In the genomic region with DNA sequence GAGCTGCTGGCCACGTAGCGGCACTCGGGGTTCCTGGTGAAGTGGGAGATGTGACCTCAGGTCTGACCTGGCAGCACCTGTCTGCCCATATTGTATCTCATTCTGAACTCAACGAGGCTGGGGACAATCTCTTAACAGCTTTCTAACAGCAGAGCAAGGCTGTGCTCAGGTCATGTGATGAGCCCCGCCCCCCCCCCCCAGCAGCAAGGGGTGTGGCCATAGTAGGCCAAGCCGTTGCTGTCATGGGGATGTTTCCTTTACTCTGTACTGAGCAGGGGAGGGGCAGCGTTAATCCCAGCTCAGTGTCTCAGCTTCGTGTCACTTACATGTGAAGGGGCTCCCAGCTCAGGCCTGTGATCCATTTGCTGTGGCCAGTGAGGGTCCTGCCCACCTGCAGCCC, we compare ENCODE assay signal across 25 mouse cellular contexts. TPM values are rescaled to one million over a fixed set of nuclear protein-coding genes. Genes with fewer than 3 reads are reported as not detected.
DNase-seq lines count a peak whose midpoint lies in the region; ATAC-seq and TF ChIP-seq lines count a peak whose summit lies in the region.
"Had no signal": no experiment of that assay in that cellular context is flagged by ENCODE, and none has a peak within 500 bp of the region (broad histone marks: within the 10 kb centered on the region; RNA-seq: fewer than 3 reads in every experiment).

No protein-coding gene starts in this region.

- H3K36me3 ChIP-seq in MEL (ENCODE audit: control insufficient read depth in 1 of 2, insufficient read depth in 2 of 2, low read length in 2 of 2): peaks cover 6 to 17% of the 10 kb centered on the region in 2 experiments
- H3K36me3 ChIP-seq in liver, embryonic 11.5 days (ENCODE audit: control insufficient read depth, insufficient read depth, low read length): peaks cover 46% of the 10 kb centered on the region
- H3K36me3 ChIP-seq in liver, postnatal 0 days (replicated peaks; ENCODE audit: insufficient read depth, low read length): peaks cover 36% of the 10 kb centered on the region

- DNase-seq in MEL (ENCODE audit: low read depth, low spot score): peak; percentile 51
- DNase-seq in liver, embryonic 11.5 days (ENCODE audit: low spot score): no peak
- DNase-seq in liver, postnatal 0 days: peak; percentile 42
- DNase-seq in kidney, postnatal 25 days: no peak
- no peak for DNase-seq in B cell, adult 2 months
- DNase-seq: adrenal gland, postnatal 14 days; cerebellum, adult 18-20 months; cerebellum, adult 9-11 months; cerebellum, postnatal 36 days; gastrocnemius, postnatal 10 days; heart, adult 2 months; heart, postnatal 14 days had no signal

- H3K4me1 ChIP-seq in MEL (ENCODE audit: control insufficient read depth in 1 of 2, insufficient read depth in 2 of 2, low read length in 2 of 2): peaks cover 0 to 12% of the 10 kb centered on the region in 2 experiments; a peak in 3 of 4 replicates
- H3K4me1 ChIP-seq in liver, embryonic 11.5 days (replicated peaks; ENCODE audit: control insufficient read depth, insufficient read depth, low read length): peaks cover 11% of the 10 kb centered on the region; the same call in 1 of the 2 replicates
- H3K4me1 ChIP-seq in liver, postnatal 0 days (ENCODE audit: insufficient read depth): peaks cover 8% of the 10 kb centered on the region

- TF ChIP-seq RAD21 in MEL (IDR thresholded peaks at IDR 0.05; ENCODE audit: low read depth, low read length): no peak

- peaks cover 21% of the 10 kb centered on the region for H3K79me2 ChIP-seq in MEL (ENCODE audit: control insufficient read depth, insufficient read depth, low read length, poor library complexity)

- no peak; a peak in 1 of 4 replicates for TF ChIP-seq POLR2A in MEL (IDR thresholded peaks at IDR 0.05; ENCODE audit: control insufficient read depth in 1 of 2, insufficient read depth in 1 of 2, low read depth in 1 of 2, low read length in 2 of 2, poor library complexity in 1 of 2)

- TF ChIP-seq CTCF in MEL (IDR thresholded peaks at IDR 0.05 in 2 of 3, conservative IDR thresholded peaks at IDR 0.05 in 1 of 3; ENCODE audit: control insufficient read depth in 1 of 3, insufficient read depth in 1 of 3, low read depth in 2 of 3, low read length in 3 of 3, poor library complexity in 1 of 3, severe bottlenecking in 1 of 3): no peak
- no peak for TF ChIP-seq CTCF in liver, postnatal 0 days (IDR thresholded peaks at IDR 0.05; ENCODE audit: low read depth)

- no peak overlapping the region for H3K4me2 ChIP-seq in liver, embryonic 11.5 days
- no peak overlapping the region for H3K4me2 ChIP-seq in liver, postnatal 0 days (ENCODE audit: low read depth, low read length)
- H3K4me2 ChIP-seq: embryonic facial prominence, embryonic 13.5 days; forebrain, embryonic 12.5 days; heart, embryonic 11.5 days; heart, embryonic 15.5 days; hindbrain, embryonic 13.5 days had no signal

- no peak overlapping the region for H3K4me3 ChIP-seq in MEL (ENCODE audit: control insufficient read depth in 1 of 2, insufficient read depth in 1 of 2, low read depth in 2 of 2, low read length in 2 of 2)
- no peak overlapping the region for H3K4me3 ChIP-seq in liver, embryonic 11.5 days (ENCODE audit: low read depth, low read length)
- H3K4me3 ChIP-seq in liver, postnatal 0 days (ENCODE audit: low read depth, low read length): no peak overlapping the region
- H3K4me3 ChIP-seq: embryonic facial prominence, embryonic 13.5 days; forebrain, embryonic 12.5 days; heart, adult 2 months; heart, embryonic 15.5 days; hindbrain, embryonic 13.5 days had no signal

- ATAC-seq in liver, embryonic 11.5 days (replicated peaks; ENCODE audit: low FRiP score): 0 out of 2 replicates have a peak, but pooled peaks have one; percentile 29
- ATAC-seq in liver, postnatal 0 days: no peak
- ATAC-seq in granulocyte monocyte progenitor cell, adult 5-6 weeks (replicated peaks; ENCODE audit: poor library complexity, severe bottlenecking): no peak
- ATAC-seq: activated CD4-positive, CD25-positive, alpha-beta regulatory T cell, adult 4 months; forebrain, embryonic 16.5 days; hindbrain, postnatal 0 days had no signal

- no peak for TF ChIP-seq EP300 in MEL (IDR thresholded peaks at IDR 0.05; ENCODE audit: low read depth in 1 of 2, low read length in 2 of 2)
- no peak for TF ChIP-seq EP300 in liver, postnatal 0 days (IDR thresholded peaks at IDR 0.05; ENCODE audit: low read depth)

- 61% methylated on average over 8 of the region's 8 CpGs for WGBS in liver, embryonic 11.5 days
- 52% methylated on average over 8 of the region's 8 CpGs for WGBS in liver, postnatal 0 days (ENCODE audit: insufficient replicate concordance)

- no peaks in the 10 kb centered on the region for H3K27me3 ChIP-seq in MEL (ENCODE audit: control insufficient read depth in 1 of 2, insufficient read depth in 2 of 2, low read length in 2 of 2)
- H3K27me3 ChIP-seq in liver, embryonic 11.5 days (replicated peaks; ENCODE audit: control insufficient read depth, insufficient read depth, low read length): no peaks in the 10 kb centered on the region; the same call in 1 of the 2 replicates
- no peaks in the 10 kb centered on the region for H3K27me3 ChIP-seq in liver, postnatal 0 days (ENCODE audit: insufficient read depth, low read length)
- H3K27me3 ChIP-seq: embryonic facial prominence, embryonic 13.5 days; forebrain, embryonic 12.5 days; heart, embryonic 15.5 days had no signal

- no peak overlapping the region for H3K9ac ChIP-seq in MEL (ENCODE audit: control insufficient read depth, low read depth, low read length, poor library complexity, severe bottlenecking)
- H3K9ac ChIP-seq in liver, embryonic 11.5 days (ENCODE audit: low read depth, low read length): no peak overlapping the region
- no peak overlapping the region for H3K9ac ChIP-seq in liver, postnatal 0 days (replicated peaks)
- H3K9ac ChIP-seq: embryonic facial prominence, embryonic 13.5 days; forebrain, embryonic 12.5 days; heart, embryonic 15.5 days; hindbrain, embryonic 13.5 days had no signal

- H3K9me3 ChIP-seq in MEL (replicated peaks; ENCODE audit: insufficient read depth, low read length): no peaks in the 10 kb centered on the region
- no peaks in the 10 kb centered on the region for H3K9me3 ChIP-seq in liver, embryonic 11.5 days (ENCODE audit: control insufficient read depth, low read length)
- no peaks in the 10 kb centered on the region for H3K9me3 ChIP-seq in liver, postnatal 0 days (ENCODE audit: low read length)
- H3K9me3 ChIP-seq: embryonic facial prominence, embryonic 13.5 days; forebrain, embryonic 12.5 days; heart, embryonic 15.5 days; hindbrain, embryonic 13.5 days had no signal

- no peak overlapping the region for H3K27ac ChIP-seq in MEL (ENCODE audit: control insufficient read depth, low read depth, low read length)
- no peak overlapping the region for H3K27ac ChIP-seq in liver, embryonic 11.5 days (ENCODE audit: low read depth, low read length)
- H3K27ac ChIP-seq in liver, postnatal 0 days (ENCODE audit: low read depth): no peak overlapping the region
- H3K27ac ChIP-seq: embryonic facial prominence, embryonic 13.5 days; forebrain, embryonic 12.5 days; heart, adult 2 months; heart, embryonic 15.5 days; hindbrain, embryonic 13.5 days; hindbrain, postnatal 0 days had no signal

RNA-seq across cellular contexts. Expression of gene Nle1, which starts 3.3 kb away (rescaled TPM):
- total RNA-seq in MEL (2012; rRNA removed): 79.6 and 97.3 TPM in 2 replicates
- 100 to 1,000 TPM in 1 of 2 experiments, not detected in 1; 103 TPM for polyA plus RNA-seq in MEL (2012; ENCODE audit: insufficient read depth in 1 of 2, insufficient read length in 2 of 2, low read depth in 1 of 2, low replicate concordance in 2 of 2, missing spikeins in 1 of 2)
- polyA plus RNA-seq in liver, embryonic 11.5 days (2014; fragmentation: Nextera tagmentation; extraction: Ambion mirVana): 43.4 and 44.9 TPM in 2 replicates
- 9.1 and 9.2 TPM in 2 replicates for polyA plus RNA-seq in liver, postnatal 0 days (2015; fragmentation: Nextera tagmentation; extraction: Ambion mirVana)
- 36.8 and 41.7 TPM in 2 replicates for total RNA-seq in granulocyte monocyte progenitor cell, adult 5-6 weeks (2014; fragmentation: Nextera tagmentation)
- 23.0 and 24.5 TPM in 2 replicates for total RNA-seq in granulocyte monocyte progenitor cell, adult 5-6 weeks (2017)

RNA-seq across cellular contexts. Expression of gene Unc45b, which starts 5.4 kb away (rescaled TPM):
- 0.08 TPM in 1 of 2 replicates, not detected in the other for total RNA-seq in MEL (2012; rRNA removed)
- polyA plus RNA-seq in MEL (2012; ENCODE audit: insufficient read depth in 1 of 2, insufficient read length in 2 of 2, low read depth in 1 of 2, low replicate concordance in 2 of 2, missing spikeins in 1 of 2): under 1 TPM in 1 of 2 experiments, not detected in 1; 0.29 TPM
- polyA plus RNA-seq in liver, embryonic 11.5 days (2014; fragmentation: Nextera tagmentation; extraction: Ambion mirVana): 1.8 and 4.5 TPM in 2 replicates
- 1.6 TPM in 2 replicates for polyA plus RNA-seq in liver, postnatal 0 days (2015; fragmentation: Nextera tagmentation; extraction: Ambion mirVana)
- total RNA-seq in granulocyte monocyte progenitor cell, adult 5-6 weeks (2014; fragmentation: Nextera tagmentation): not detected in 2 replicates
- not detected in 2 replicates for total RNA-seq in granulocyte monocyte progenitor cell, adult 5-6 weeks (2017)
- polyA plus RNA-seq: activated CD4-positive, CD25-positive, alpha-beta regulatory T cell, adult 4 months had no signal

RNA-seq across cellular contexts. Expression of gene Fndc8, which starts 13.0 kb away (rescaled TPM):
- total RNA-seq in MEL (2012; rRNA removed): 0.07 and 0.15 TPM in 2 replicates
- polyA plus RNA-seq in MEL (2012; ENCODE audit: insufficient read depth in 1 of 2, insufficient read length in 2 of 2, low read depth in 1 of 2, low replicate concordance in 2 of 2, missing spikeins in 1 of 2): under 1 TPM in 1 of 2 experiments, not detected in 1; 0.72 TPM
- 0.13 and 0.15 TPM in 2 replicates for polyA plus RNA-seq in liver, embryonic 11.5 days (2014; fragmentation: Nextera tagmentation; extraction: Ambion mirVana)
- 0.28 and 0.30 TPM in 2 replicates for polyA plus RNA-seq in liver, postnatal 0 days (2015; fragmentation: Nextera tagmentation; extraction: Ambion mirVana)
- total RNA-seq in granulocyte monocyte progenitor cell, adult 5-6 weeks (2014; fragmentation: Nextera tagmentation): not detected in 2 replicates
- total RNA-seq in granulocyte monocyte progenitor cell, adult 5-6 weeks (2017): not detected in 2 replicates
- total RNA-seq: ES-E14; gastrocnemius, postnatal 10 days; gastrocnemius, postnatal 4 days; heart, adult 2 months; heart, postnatal 14 days; hematopoietic stem cell, adult 5-6 weeks; hindbrain, postnatal 0 days had no signal
- polyA plus RNA-seq: frontal cortex, adult 2 months; heart, embryonic 11.5 days had no signal

RNA-seq across cellular contexts. Expression of gene Rad51d, which starts 14.5 kb away (rescaled TPM):
- total RNA-seq in MEL (2012; rRNA removed): 21.1 and 25.6 TPM in 2 replicates
- polyA plus RNA-seq in MEL (2012; ENCODE audit: insufficient read depth in 1 of 2, insufficient read length in 2 of 2, low read depth in 1 of 2, low replicate concordance in 2 of 2, missing spikeins in 1 of 2): 10 to 100 TPM in 1 of 2 experiments, not detected in 1; 30.0 TPM
- polyA plus RNA-seq in liver, embryonic 11.5 days (2014; fragmentation: Nextera tagmentation; extraction: Ambion mirVana): 14.4 and 14.8 TPM in 2 replicates
- 3.4 and 4.4 TPM in 2 replicates for polyA plus RNA-seq in liver, postnatal 0 days (2015; fragmentation: Nextera tagmentation; extraction: Ambion mirVana)
- 11.5 and 24.9 TPM in 2 replicates for total RNA-seq in granulocyte monocyte progenitor cell, adult 5-6 weeks (2014; fragmentation: Nextera tagmentation)
- 15.3 and 18.2 TPM in 2 replicates for total RNA-seq in granulocyte monocyte progenitor cell, adult 5-6 weeks (2017)

RNA-seq across cellular contexts. Expression of gene Rffl, which starts 33.9 kb away (rescaled TPM):
- total RNA-seq in MEL (2012; rRNA removed): 15.5 and 17.8 TPM in 2 replicates
- polyA plus RNA-seq in MEL (2012; ENCODE audit: insufficient read depth in 1 of 2, insufficient read length in 2 of 2, low read depth in 1 of 2, low replicate concordance in 2 of 2, missing spikeins in 1 of 2): 10 to 100 TPM in 1 of 2 experiments, not detected in 1; 15.2 TPM
- 27.5 and 29.7 TPM in 2 replicates for polyA plus RNA-seq in liver, embryonic 11.5 days (2014; fragmentation: Nextera tagmentation; extraction: Ambion mirVana)
- polyA plus RNA-seq in liver, postnatal 0 days (2015; fragmentation: Nextera tagmentation; extraction: Ambion mirVana): 10.1 and 11.3 TPM in 2 replicates
- total RNA-seq in granulocyte monocyte progenitor cell, adult 5-6 weeks (2014; fragmentation: Nextera tagmentation): 26.6 and 35.3 TPM in 2 replicates
- total RNA-seq in granulocyte monocyte progenitor cell, adult 5-6 weeks (2017): 18.6 and 21.8 TPM in 2 replicates

Comparison
In these comparisons a context has a peak if more than half of its experiments do, and no peak if none do; other contexts are left out.
1. DNase-seq: peak in MEL (single experiment) and liver, postnatal 0 days (single experiment); none in liver, embryonic 11.5 days (single experiment), kidney, postnatal 25 days (0 of 2) and B cell, adult 2 months (0 of 2).